Mouse (Mus musculus) urinary bladder, adult 2 months (tissue): ENCODE data around the gene Omt2b. TPM values are rescaled to one million over a fixed set of nuclear protein-coding genes. Genes with fewer than 3 reads are reported as not detected.

Source experiments
- polyA plus RNA-seq: library from polyadenylated mRNA; depleted of rRNA; stranded (reverse); fragments of >200 nt; gene quantifications from 2 replicates; pipeline ENCODE4 v1.2.3, GENCODE M21; 2012; rRNA removed

Omt2b gene
- polyA plus RNA-seq, 1 experiment, result not detected

Other genes starting within 250 kb of the Omt2b start
- 80.0 and 81.1 TPM in 2 replicates for gene Fbxo9, start 218.5 kb upstream of the Omt2b start, polyA plus RNA-seq
- gene Ick, start 218.4 kb upstream of the Omt2b start, polyA plus RNA-seq, result 18.2 and 20.5 TPM in 2 replicates
- gene Gsta4, start 144.8 kb upstream of the Omt2b start, polyA plus RNA-seq, result 1,883 and 2,290 TPM in 2 replicates
- 6.8 and 7.6 TPM in 2 replicates for gene Gsta1, start 96.9 kb upstream of the Omt2b start, polyA plus RNA-seq
- 4.0 and 4.5 TPM in 2 replicates for gene Gm3776, start 70.5 kb upstream of the Omt2b start, polyA plus RNA-seq
- 0.28 and 0.44 TPM in 2 replicates for gene Gm10639, start 37.7 kb upstream of the Omt2b start, polyA plus RNA-seq
- gene Omt2a, start 12.8 kb upstream of the Omt2b start, polyA plus RNA-seq, result not detected in 2 replicates
- 27.0 and 28.7 TPM in 2 replicates for gene Gsta2, start 28.2 kb downstream of the Omt2b start, polyA plus RNA-seq
- 8.1 and 9.0 TPM in 2 replicates for gene Dppa5a, start 40.6 kb downstream of the Omt2b start, polyA plus RNA-seq
- gene Ooep, start 51.1 kb downstream of the Omt2b start, polyA plus RNA-seq, result 13.0 and 14.9 TPM in 2 replicates
- 0.63 and 0.77 TPM in 2 replicates for gene Ddx43, start 68.2 kb downstream of the Omt2b start, polyA plus RNA-seq
- gene Cgas, start 115.6 kb downstream of the Omt2b start, polyA plus RNA-seq, result 1.1 and 1.7 TPM in 2 replicates
- 17.4 and 18.6 TPM in 2 replicates for gene Mto1, start 120.6 kb downstream of the Omt2b start, polyA plus RNA-seq
- gene Gm17324, start 121.2 kb downstream of the Omt2b start, polyA plus RNA-seq, result 0.15 TPM in 1 of 2 replicates, not detected in the other
- gene Eef1a1, start 161.6 kb downstream of the Omt2b start, polyA plus RNA-seq, result 7,337 and 9,833 TPM in 2 replicates